Mouse (Mus musculus) gastrocnemius, postnatal 14 days (tissue): Measurements from ENCODE around the gene Ndufa5. TPM values are rescaled to one million over a fixed set of nuclear protein-coding genes. Genes with fewer than 3 reads are reported as not detected.

Experiments used
- DNase-seq: peaks from one replicate; pipeline ENCODE4 v3.0.0; 2021; ENCODE audit warnings: mixed read lengths
- intact Hi-C: fragments of 180-260 bp; cut with DNase I; formaldehyde crosslinking; loops from one replicate; pipeline ENCODE4 v1.15.1; 2025; ENCODE audit warnings: low total_unique reads
- long read RNA-seq, 2 experiments: library from polyadenylated mRNA; stranded (forward); transcript quantifications; one replicate each; pipeline ENCODE4 v2.0.0; 2021
- total RNA-seq, 2 experiments: library from RNA; stranded (reverse); gene quantifications; 2 replicates each; pipeline ENCODE4 v1.2.3; 2021

Ndufa5 gene
- 100 to 1,000 TPM; 489 to 566 TPM for total RNA-seq
- long read RNA-seq, experiment 1, transcript Ndufa5-201 (5 exons, 875 nt): major isoform, 405 of 524 reads
- long read RNA-seq, experiment 1, transcript Ndufa5-202 (4 exons, 315 nt): minor isoform, 31 of 524 reads
- long read RNA-seq, experiment 1, partial matches to known transcripts: 78 of 524 reads
- long read RNA-seq, experiment 1, other reads (novel, unspliced or antisense): 10 of 524 reads
- long read RNA-seq, experiment 2, transcript Ndufa5-204 (5 exons, 453 nt): minor isoform, 6 of 635 reads
- long read RNA-seq, experiment 2, transcript Ndufa5-201 (5 exons, 875 nt): major isoform, 463 of 635 reads
- long read RNA-seq, experiment 2, transcript Ndufa5-202 (4 exons, 315 nt): minor isoform, 47 of 635 reads
- long read RNA-seq, experiment 2, partial matches to known transcripts: 110 of 635 reads
- long read RNA-seq, experiment 2, other reads (novel, unspliced or antisense): 9 of 635 reads

DNA sequence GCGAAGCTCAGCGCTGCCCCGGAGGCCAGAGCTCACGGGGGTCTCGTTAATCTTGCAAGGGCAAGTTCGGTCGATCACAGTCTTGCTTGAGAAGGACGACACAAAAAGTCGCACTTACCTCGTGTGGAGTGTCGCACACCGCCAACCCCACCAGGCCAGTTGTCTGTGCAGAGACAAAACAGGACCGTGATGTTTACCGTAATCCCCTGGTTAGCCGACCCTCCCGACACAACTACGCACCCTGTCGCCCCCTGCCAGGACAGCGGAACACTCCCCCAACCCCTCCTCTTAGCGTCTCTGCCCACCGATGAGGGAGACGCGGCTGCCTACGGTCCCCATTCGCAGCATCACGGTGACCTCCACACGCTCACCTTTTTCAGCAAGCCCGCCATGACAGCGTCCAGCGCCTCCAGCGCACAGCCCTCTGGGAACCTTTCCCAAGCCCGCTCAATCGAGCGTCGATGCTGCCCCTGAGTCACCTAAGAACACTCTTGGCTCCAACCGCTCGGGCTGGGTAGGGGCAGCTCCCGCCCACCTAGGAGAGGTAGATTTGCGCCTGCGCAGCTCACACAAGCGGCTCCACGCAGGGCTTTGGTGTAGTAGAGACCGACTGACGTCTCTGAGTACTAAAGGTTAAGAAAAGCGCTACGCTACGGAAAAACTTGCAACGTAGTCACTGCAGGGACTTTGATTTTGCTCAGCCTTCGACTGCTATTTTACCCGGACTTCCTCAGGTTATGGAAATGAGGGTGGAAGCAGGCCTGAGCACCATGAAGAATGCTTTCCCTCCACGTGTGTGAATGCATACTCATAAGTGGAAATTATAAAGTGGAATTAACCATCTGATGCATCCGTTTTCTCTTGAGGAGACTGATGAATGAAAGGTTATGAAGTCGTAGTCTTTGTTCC is at the start of gene Ndufa5:
Gene Ndufa5, minus strand, starts transcription at position 859 of the 909 bp plus-strand sequence.
- intact Hi-C loops: loop anchor here (2.0 kb wide), 1 partner anchor 101 kb away; no protein-coding TSS in a partner anchor
- peak; percentile 92 for DNase-seq

DNA sequence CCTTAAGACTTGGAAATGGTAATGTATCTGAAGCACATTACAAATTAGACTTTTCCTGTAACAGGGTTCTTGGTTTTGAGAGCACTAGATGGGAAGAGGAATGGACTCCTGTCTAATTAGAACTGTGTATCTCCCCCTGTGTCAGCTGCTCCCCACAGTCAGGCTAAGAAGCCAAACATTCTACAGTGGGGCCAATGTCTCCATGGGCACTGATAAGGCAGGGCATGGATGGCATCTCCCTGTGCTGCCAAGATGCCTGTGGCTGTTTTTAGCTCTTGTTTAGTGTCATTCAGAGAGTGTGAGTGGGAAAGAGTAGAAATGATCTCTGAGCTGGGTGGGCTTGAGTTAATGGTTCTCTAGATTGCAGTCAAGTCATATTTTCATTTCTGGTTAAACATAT is 45.5 kb upstream of the Ndufa5 start:
- no peak for DNase-seq
- intact Hi-C loops: no loop called here

DNA sequence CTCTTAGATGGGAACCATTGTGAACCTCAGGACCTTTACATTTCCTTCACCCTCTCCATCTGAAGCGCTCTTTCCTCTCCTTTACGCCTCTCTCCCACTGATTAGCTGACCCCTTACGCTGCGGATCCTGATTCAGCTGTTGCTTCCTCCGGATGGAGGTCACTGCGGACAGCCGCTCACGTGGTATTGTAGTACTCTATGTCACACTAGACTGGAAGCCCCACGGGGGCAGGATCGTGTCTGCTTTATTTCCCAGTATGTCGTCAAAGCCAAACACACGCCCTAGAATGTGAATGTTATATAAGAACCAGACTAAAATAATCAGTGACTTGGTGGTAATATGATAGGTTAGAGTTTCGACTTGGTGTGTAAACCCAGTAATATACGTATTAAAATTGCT is 44.6 kb upstream of the Ndufa5 start:
- DNase-seq: no peak
- intact Hi-C loops: no loop called here

DNA sequence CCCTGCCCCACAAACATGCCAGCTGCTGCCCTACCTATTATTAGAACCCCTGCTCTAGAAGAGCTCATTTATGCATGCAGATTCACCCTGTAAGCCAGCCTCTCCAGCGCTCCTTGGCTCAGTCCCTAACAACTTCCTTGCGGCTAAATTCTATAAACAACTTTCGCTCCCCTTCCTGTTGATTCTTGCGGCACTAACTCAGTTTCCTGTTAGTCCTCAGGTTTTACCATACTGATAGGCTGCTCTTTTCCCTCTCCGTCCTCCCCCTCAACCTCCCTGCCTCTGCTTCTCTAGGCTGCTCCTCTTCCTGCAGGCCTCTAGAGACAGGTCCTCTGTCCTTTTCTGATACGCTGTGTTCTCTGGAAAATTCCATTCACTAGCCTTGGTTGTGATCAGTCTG is 43.3 kb upstream of the Ndufa5 start:
- DNase-seq: no peak
- intact Hi-C loops: no loop called here

DNA sequence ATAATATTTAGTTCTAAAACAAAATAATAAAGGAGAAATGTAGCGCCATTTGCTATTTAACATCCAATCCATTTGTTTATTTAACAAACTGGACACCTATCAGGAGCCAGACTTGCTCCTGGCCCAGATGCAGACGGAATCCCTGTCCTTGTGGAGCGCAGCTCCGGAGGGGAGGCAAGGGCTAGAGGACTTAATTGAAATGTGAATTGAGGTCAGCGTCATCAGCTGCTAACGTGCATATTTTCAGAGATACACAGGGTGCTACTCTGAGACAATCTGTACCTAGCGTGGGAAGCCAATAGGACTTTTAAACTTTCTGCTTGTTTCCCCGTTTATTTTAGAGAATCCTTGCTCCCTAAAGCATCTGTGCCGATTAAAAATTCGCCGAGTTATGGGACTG is 42.5 kb upstream of the Ndufa5 start:
- intact Hi-C loops: no loop called here
- DNase-seq: no peak

DNA sequence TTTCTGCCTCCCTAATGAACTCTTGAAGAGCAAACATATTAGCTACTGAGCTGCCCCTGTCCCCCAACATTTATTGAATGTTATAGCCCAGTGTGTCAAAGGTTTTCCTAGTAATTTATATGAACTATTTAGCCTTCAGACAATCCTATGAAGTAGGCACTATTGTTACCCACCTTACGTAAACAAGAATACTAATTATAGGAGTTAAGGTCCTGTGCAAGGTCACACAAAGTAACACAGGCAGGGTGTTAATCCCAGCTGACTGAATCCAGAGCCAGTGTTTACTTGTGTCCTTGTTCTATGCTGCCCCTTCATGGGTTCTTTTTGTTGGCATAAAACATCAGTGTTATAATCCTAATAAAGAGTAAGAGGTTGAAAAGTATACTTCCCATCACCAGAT is 41.9 kb upstream of the Ndufa5 start:
- DNase-seq: no peak
- intact Hi-C loops: no loop called here

DNA sequence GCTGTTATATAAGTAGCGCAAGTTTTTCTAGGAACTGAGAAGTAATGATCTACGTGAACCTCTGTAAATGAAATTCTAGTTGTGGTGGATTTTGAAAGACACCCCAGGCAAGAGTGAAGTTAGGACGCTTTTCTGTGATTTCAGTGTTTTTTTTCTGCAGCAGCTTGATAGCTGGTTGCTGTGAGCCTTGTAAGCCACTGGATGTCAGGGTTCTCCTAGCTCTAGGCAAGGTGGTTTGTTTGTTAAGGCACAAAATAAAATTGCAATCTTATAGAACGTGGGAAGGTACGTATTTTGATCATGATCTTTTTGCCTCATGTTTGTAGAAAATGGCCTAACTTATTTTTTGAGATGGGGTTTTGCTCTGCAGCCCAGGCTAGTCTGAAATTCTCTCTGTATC is 41.1 kb upstream of the Ndufa5 start:
- intact Hi-C loops: no loop called here
- DNase-seq: no peak

DNA sequence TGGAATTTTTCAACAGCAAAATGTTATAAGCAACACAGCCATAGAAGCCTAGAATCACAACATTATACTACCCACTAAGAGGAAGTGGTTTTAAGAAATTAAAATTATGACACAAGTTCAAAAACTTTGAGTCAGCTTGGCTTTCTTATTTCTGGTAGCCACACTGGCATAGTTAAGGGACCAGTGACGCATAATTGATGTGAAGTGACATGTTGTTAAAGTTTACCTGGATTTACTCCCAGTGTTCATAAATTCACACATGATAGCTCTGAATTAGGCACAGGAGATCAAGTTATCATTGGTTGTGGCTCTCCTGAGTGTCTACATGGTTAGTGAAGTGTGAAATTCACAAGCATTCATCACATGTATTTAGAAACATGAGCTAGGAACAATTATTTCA is 37.1 kb upstream of the Ndufa5 start:
- DNase-seq: no peak
- intact Hi-C loops: no loop called here

DNA sequence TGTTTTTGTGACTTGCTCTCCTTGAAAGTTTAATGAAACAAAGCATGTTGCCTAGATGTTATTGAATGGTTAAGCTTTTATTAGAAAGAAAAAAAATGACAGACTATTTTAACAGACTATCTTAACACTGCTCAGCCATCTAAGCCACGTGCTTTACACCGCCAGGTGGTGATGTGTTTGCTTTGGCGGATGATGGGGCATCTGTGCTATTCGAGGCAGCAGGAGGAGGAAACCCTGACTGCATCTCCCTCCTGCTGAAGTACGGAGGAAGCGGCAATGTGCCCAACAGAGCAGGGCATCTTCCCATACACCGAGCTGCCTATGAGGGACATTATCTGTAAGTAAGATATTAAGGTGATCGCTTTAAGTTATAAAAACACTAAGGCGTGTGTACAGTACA is 36.3 kb upstream of the Ndufa5 start:
- no peak for DNase-seq
- intact Hi-C loops: no loop called here

DNA sequence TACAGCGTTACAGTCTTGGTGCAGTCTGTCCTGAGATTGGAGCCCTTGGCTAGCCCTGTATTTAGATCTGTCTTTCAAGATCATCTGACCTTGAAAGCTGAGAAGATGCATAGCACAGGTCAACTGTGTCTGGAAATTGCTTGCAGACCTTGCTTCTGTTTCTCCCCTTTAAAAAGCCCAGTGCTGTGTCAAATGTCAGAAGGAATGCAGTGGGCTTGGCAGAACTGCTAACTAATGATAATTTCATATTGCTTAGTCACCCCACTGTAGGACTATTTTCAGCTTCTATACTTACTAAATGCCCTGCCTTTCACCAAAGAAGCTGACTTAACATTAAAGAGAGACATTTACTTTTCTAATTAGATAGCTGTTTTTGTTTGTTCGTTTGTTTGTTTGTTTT is 27.7 kb upstream of the Ndufa5 start:
- intact Hi-C loops: no loop called here
- no peak for DNase-seq

DNA sequence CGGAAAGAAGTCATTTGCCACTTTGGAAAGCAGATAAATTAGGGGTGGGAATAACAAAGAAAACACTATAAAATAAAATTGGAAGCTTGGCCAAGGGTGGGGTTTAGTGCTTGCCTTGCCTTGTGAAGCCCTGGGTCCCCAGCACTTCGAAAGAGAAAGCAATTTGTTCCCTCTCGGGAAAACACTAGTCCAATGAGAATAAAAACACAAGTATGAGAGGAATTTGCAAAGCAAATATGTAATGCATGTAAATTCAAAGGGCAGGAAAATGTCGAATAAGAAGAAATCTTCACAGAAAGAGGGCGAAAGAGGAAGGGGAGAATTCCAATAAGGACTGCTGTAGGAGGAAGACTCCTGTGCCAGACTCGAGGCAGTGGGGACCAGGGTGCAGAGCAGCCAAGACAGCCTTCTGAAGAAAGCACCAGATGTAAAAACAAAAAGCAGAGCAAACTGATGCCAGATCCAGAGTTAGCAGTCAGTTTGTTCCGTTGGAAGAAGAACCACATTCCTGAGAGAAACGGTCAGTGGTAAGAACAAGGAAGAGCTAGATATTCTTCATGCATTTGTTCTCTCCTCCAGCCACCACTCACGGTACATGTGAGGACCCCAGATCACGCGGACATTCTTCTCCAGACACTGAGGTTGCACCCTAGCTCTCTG is 26.7 kb upstream of the Ndufa5 start:
- intact Hi-C loops: no loop called here
- peak; percentile 37 for DNase-seq

DNA sequence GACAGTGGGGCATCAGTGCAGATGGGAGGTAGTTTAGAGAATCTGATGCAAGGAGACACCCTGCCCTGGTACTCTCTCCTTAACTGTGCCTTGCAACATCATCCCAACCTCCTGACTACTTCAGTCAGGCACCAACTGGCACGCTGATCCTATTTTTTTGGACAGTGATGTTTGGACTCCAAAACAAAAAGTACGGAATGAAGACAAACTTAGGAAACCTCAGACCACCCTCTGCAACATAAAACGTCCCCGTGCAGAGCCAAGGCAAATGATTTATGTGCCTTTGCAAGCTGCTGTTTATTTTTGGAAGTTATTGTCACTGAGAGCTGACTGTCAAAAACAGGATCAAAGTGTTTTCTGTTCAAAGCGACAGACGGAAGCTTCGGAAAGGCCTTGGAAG is 24.2 kb upstream of the Ndufa5 start:
- no peak for DNase-seq
- intact Hi-C loops: no loop called here

DNA sequence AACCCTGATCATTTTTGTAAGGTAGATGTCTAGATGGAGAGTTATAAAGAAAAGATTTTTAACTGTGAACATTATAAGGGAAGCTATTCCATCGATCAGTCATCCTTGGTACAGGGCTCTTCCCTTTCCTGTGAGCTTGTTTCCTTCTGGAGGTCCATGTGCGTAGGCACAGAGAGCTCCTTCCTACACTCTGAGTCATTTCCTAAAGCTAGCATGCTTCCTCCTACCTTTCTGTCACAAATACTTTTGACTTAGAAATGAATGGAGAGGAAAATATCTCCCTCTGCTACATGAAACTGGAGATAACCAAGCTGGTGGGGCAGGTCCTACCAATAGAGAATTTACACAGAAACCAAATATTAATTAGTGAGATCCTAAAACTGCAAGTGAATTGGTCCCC is 22.0 kb upstream of the Ndufa5 start:
- intact Hi-C loops: no loop called here
- DNase-seq: no peak

DNA sequence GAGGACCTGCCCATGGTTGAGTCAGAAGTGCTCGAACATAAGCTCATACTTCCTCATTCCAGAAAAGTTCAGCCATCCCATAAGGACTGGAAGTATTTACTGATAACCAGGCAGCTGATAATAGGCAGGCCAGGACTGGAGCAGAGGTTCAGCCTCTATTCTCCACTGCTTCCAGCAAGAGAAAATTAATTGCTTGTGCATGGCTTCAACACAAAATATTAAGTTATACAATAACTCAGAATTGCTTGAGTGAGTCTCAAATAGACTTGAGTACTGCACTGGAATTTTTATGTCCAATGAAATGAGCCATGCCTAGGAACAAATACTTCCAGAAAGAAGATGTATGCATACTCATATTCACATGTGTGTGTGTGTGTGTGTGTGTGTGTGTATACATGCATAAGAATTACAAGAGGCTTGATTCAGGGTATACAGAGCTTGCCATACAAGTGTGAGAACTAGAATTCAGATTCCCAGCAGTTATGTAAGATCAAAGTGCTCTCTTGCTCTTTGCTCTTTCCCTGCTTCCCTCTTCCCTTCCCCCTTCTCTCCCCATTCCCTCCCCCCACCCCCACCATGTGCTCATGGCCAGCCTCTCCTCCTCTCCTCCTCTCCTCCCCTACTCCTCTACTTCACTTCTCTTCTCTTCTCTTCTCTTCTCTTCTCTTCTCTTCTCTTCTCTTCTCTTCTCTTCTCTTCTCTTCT is 19.1 kb upstream of the Ndufa5 start:
- intact Hi-C loops: no loop called here
- no peak for DNase-seq

DNA sequence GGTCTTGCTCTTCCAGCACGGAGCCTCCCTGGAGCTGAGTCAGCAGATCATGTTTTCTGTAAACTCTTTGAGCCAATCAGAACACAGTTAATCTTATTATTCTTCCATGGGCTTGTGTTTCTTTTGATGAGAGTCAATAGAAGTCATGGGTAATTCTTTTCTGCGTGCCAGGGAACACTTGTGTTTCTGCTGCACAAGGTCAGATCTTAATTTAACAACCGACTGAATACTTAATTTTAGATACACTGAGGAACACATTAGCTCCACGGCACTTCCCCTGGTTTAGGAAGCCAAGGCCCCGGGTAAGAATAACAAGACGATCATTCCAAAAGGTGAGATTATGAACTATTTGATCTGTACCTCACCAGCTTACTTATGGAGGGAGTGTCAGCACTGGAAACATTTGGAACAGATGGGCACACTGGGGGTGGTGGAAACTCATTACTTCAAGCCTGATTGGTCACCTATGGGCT is 15.3 kb upstream of the Ndufa5 start:
- DNase-seq: no peak
- intact Hi-C loops: no loop called here

DNA sequence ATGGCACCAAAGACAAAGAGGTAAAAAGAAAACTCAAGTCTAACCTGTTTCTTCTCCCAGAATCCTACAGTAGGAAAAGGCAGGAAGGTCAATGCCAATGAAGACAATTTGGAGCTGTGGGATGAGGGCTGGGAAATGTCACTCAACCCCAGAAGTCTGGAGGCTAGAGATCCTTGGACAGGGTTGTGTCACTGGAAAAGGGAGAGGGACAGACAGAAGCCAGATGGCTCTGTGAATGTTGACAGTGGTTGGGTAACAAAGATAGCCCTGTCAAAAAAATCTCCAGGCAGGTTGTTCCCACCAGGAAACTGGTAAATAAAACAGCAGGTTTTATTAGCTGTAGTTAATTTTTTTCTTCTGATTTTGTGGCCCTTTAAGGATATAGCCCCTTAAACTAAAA is 14.6 kb upstream of the Ndufa5 start:
- DNase-seq: no peak

DNA sequence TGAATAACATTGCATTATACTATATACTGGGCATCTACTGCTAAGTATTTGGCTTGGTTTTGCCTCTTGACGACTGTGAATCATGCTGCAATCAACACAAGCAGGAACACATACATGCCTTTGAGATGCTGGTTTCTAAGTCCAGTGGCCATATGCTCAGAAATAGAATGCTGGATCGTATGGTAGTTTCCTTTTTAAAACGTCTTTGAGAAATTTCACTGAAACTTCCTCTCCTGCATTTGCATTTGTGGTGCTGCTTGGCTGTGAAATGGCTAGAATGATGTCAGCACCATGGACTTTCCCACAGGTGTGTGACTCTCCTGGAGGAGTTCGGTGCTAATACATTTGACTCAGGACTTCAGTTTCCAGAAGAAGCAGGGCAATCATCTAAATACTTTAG is 12.3 kb upstream of the Ndufa5 start:
- intact Hi-C loops: no loop called here
- no peak for DNase-seq

More for the DNA sequence above, 14.6 kb upstream of the Ndufa5 start:
- intact Hi-C loops: no loop called here

DNA sequence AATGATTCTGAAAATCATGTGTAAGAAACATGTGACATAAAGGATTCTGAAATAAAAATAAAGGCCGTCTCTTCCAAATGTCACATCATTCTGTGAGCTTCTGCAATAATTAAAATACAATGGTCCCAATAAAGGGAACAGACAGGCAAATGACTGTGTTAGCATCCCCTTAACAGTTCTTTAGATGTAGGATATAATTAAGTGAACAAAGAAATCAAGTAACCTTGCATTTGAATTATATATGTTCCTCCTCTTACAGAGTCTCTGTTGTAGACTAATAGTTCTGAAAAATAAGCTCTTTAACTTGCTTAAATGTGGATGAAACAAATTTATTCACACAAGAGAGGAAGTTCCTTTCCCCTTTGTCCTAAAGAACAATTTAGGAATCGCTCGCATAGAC is 10.6 kb upstream of the Ndufa5 start:
- no peak for DNase-seq

DNA sequence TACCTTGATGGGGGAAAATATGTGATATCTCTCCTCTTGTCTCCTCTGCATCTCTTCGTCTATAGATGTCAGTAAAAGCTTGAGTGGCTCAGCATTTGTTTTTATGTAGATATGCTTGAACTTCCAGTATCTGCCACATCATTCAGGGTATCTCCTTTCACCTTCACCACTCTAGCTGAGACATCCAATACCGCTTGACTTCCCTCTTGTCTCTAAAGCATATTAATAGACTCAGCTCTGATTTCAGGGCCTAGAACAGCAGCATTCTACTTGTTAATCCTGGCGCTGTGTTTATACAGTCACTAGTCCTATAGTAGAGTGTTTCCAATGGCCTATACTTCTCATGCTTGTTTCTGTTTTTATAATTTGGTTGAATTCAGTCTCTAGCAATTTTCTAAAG is 5.0 kb upstream of the Ndufa5 start:
- DNase-seq: no peak
- intact Hi-C loops: no loop called here

More for the DNA sequence above, 10.6 kb upstream of the Ndufa5 start:
- intact Hi-C loops: no loop called here
